Mouse (Mus musculus) R1 (cell line): Measurements from ENCODE around the gene Clstn3.
"Not testable (repeated sequence)": the region's sequence is repeated elsewhere in the genome, so short reads cannot be mapped to it uniquely, and the experiment has no call there.

Experiments used
- DNase-seq: peaks from one replicate; pipeline ENCODE4 v3.0.0-alpha.2; 2018; ENCODE audit warnings: low read depth, low spot score

Clstn3 gene

GRCm38 (mm10) chr6:124414150-124414926 lies 50.3 kb downstream of the Clstn3 start:
- DNase-seq: peak; percentile 61

- DNase-seq: no peak
These were observed 50.8 kb downstream of the Clstn3 start for GRCm38 (mm10) chr6:124413770-124414149.

- DNase-seq: no peak
These were observed 56.2 kb downstream of the Clstn3 start for GRCm38 (mm10) chr6:124408355-124408754.

GRCm38 (mm10) chr6:124407180-124407579 lies 57.4 kb downstream of the Clstn3 start:
- DNase-seq: no peak

- no peak for DNase-seq
These were observed 58.3 kb downstream of the Clstn3 start for GRCm38 (mm10) chr6:124406326-124406725.

- peak; percentile 45 for DNase-seq
These were observed 64.9 kb downstream of the Clstn3 start for GRCm38 (mm10) chr6:124399738-124400137.

- not testable (repeated sequence) for DNase-seq
These were observed 69.6 kb downstream of the Clstn3 start for GRCm38 (mm10) chr6:124394991-124395390.
